In genomic region chr6:120665415-120665815, GRCm38 (mm10) we compare ENCODE assay signal across 8 mouse cellular contexts. TPM values are rescaled to one million over a fixed set of nuclear protein-coding genes. Genes with fewer than 3 reads are reported as not detected.
DNase-seq lines count a peak whose midpoint lies in the region; ATAC-seq and TF ChIP-seq lines count a peak whose summit lies in the region.

No protein-coding gene starts in this region.

- peaks cover 1% of the 10 kb centered on the region for H3K4me1 ChIP-seq in ES-Bruce4 (ENCODE audit: control insufficient read depth, insufficient read depth, low read length)
- H3K4me1 ChIP-seq in forebrain, embryonic 10.5 days: peaks cover 35% of the 10 kb centered on the region
- H3K4me1 ChIP-seq in heart, embryonic 16.5 days (ENCODE audit: control insufficient read depth, insufficient read depth, low read length): peaks cover 7% of the 10 kb centered on the region
- H3K4me1 ChIP-seq in olfactory bulb, adult 2 months (ENCODE audit: control insufficient read depth, insufficient read depth, low read length): peaks cover 7% of the 10 kb centered on the region; the same call in 1 of the 2 replicates

- H3K27ac ChIP-seq in ES-Bruce4 (ENCODE audit: insufficient read depth, low read length): peak overlapping the region; percentile 87
- H3K27ac ChIP-seq in forebrain, embryonic 10.5 days: peak overlapping the region; percentile 100
- peak overlapping the region; percentile 91 for H3K27ac ChIP-seq in heart, embryonic 16.5 days (ENCODE audit: low read length)
- no peak overlapping the region for H3K27ac ChIP-seq in olfactory bulb, adult 2 months (ENCODE audit: insufficient read depth, low read depth, low read length)

- peak overlapping the region; percentile 95 for H3K4me2 ChIP-seq in heart, embryonic 16.5 days (ENCODE audit: low read depth, low read length)

- no peak for TF ChIP-seq CTCF in ES-Bruce4 (IDR thresholded peaks at IDR 0.05; ENCODE audit: low read depth, low read length)
- no peak for TF ChIP-seq CTCF in olfactory bulb, adult 2 months (IDR thresholded peaks at IDR 0.05; ENCODE audit: insufficient read depth, low read depth, low read length)

- under 1% methylated on average over 21 of the region's 21 CpGs for WGBS in forebrain, embryonic 10.5 days
- 0% methylated on average over 21 of the region's 21 CpGs for WGBS in heart, embryonic 16.5 days
- WGBS in olfactory bulb, adult 2 months: under 1% methylated on average over 21 of the region's 21 CpGs

- peak; percentile 86 for TF ChIP-seq EP300 in ES-Bruce4 (IDR thresholded peaks at IDR 0.05; ENCODE audit: insufficient read depth, low read depth, low read length)

- H3K9me3 ChIP-seq in ES-Bruce4 (replicated peaks; ENCODE audit: control insufficient read depth, insufficient read depth, low read length, poor library complexity, severe bottlenecking): no peaks in the 10 kb centered on the region
- no peaks in the 10 kb centered on the region for H3K9me3 ChIP-seq in forebrain, embryonic 10.5 days
- H3K9me3 ChIP-seq in heart, embryonic 16.5 days (replicated peaks; ENCODE audit: control insufficient read depth, low read length): no peaks in the 10 kb centered on the region

- TF ChIP-seq POLR2A in ES-Bruce4 (IDR thresholded peaks at IDR 0.05; ENCODE audit: insufficient read depth, low read length): peak; percentile 24
- TF ChIP-seq POLR2A in olfactory bulb, adult 2 months (IDR thresholded peaks at IDR 0.05; ENCODE audit: insufficient read depth, low read depth, low read length): no peak

- H3K36me3 ChIP-seq in ES-Bruce4 (ENCODE audit: control insufficient read depth, insufficient read depth, low read length, poor library complexity, severe bottlenecking): no peaks in the 10 kb centered on the region
- H3K36me3 ChIP-seq in forebrain, embryonic 10.5 days (replicated peaks): no peaks in the 10 kb centered on the region
- H3K36me3 ChIP-seq in heart, embryonic 16.5 days (ENCODE audit: control insufficient read depth, insufficient read depth): no peaks in the 10 kb centered on the region

- peak; percentile 39 for ATAC-seq in heart, embryonic 16.5 days (replicated peaks; ENCODE audit: extremely low read depth, insufficient read depth, low FRiP score)

- peak; percentile 66 for DNase-seq in c-Kit-positive CD71-positive TER-119-negative erythroid progenitor cells, embryonic 14.5 days (ENCODE audit: low read depth)
- DNase-seq in forebrain, embryonic 10.5 days (ENCODE audit: extremely low spot score, low spot score): peak; percentile 85
- peak; percentile 70 for DNase-seq in kidney, postnatal 14 days
- DNase-seq in lung, adult 18-20 months: peak; percentile 77 to 84
- DNase-seq in thymus, postnatal 10 days (ENCODE audit: low spot score in 2 of 2): peak; percentile 5 to 12

- H3K27me3 ChIP-seq in ES-Bruce4 (ENCODE audit: control insufficient read depth, insufficient read depth, low read length, poor library complexity, severe bottlenecking): no peaks in the 10 kb centered on the region
- H3K27me3 ChIP-seq in forebrain, embryonic 10.5 days (ENCODE audit: poor library complexity, severe bottlenecking): peaks cover 12% of the 10 kb centered on the region
- peaks cover 2% of the 10 kb centered on the region; the same call in 1 of the 2 replicates for H3K27me3 ChIP-seq in heart, embryonic 16.5 days (ENCODE audit: control insufficient read depth, insufficient read depth, low read length)

- peak overlapping the region; percentile 99 for H3K9ac ChIP-seq in ES-Bruce4 (ENCODE audit: low read depth, poor library complexity, severe bottlenecking)
- H3K9ac ChIP-seq in heart, embryonic 16.5 days (ENCODE audit: low read length): peak overlapping the region; percentile 80

- H3K4me3 ChIP-seq in ES-Bruce4 (ENCODE audit: low read depth, low read length): peak overlapping the region; percentile 65
- peak overlapping the region; percentile 94 for H3K4me3 ChIP-seq in forebrain, embryonic 10.5 days
- H3K4me3 ChIP-seq in heart, embryonic 16.5 days (ENCODE audit: low read length): peak overlapping the region; percentile 74
- H3K4me3 ChIP-seq in olfactory bulb, adult 2 months (ENCODE audit: insufficient read depth, low read depth, low read length): peak overlapping the region; percentile 81

RNA-seq across cellular contexts. Expression of gene Cecr2, which starts 0.8 kb away (rescaled TPM):
- 73.8 and 77.1 TPM in 2 replicates for polyA plus RNA-seq in ES-Bruce4 (2011; ENCODE audit: insufficient read depth, insufficient read length, low read depth, missing spikeins)
- 13.0 and 14.5 TPM in 2 replicates for polyA plus RNA-seq in forebrain, embryonic 10.5 days (2016; fragmentation: Nextera tagmentation; extraction: Ambion mirVana)
- polyA plus RNA-seq in heart, embryonic 16.5 days (2015; fragmentation: Nextera tagmentation; extraction: Ambion mirVana): 0.68 and 0.80 TPM in 2 replicates
- polyA plus RNA-seq in olfactory bulb, adult 2 months (2012; ENCODE audit: insufficient read depth, insufficient read length, low replicate concordance, missing spikeins): not detected in 2 replicates

Comparison
In these comparisons a context has a peak if more than half of its experiments do, and no peak if none do; other contexts are left out.
1. DNase-seq: peak in every context shown above with its lines; median percentile 85 in forebrain, embryonic 10.5 days; 80 in lung, adult 18-20 months; 70 in kidney, postnatal 14 days; 66 in c-Kit-positive CD71-positive TER-119-negative erythroid progenitor cells, embryonic 14.5 days; 8 in thymus, postnatal 10 days.